Mouse (Mus musculus) forebrain, embryonic 10.5 days (tissue): ENCODE results near the gene Mcee. TPM values are rescaled to one million over a fixed set of nuclear protein-coding genes. Genes with fewer than 3 reads are reported as not detected.

Source experiments
- DNase-seq: peaks from one replicate; pipeline ENCODE4 v3.0.0-alpha.2; 2017; ENCODE audit warnings: low spot score; ENCODE audit errors: extremely low spot score
- H3K27ac ChIP-seq: fragments of 300-500 bp; sonication (generic); 2 replicates; pipeline ENCODE4 v1.5.1; 2016; ENCODE audit warnings: mild to moderate bottlenecking
- H3K27me3 ChIP-seq: fragments of 300-500 bp; sonication (generic); 2 replicates; pipeline ENCODE4 v1.6.1; 2016; ENCODE audit warnings: mild to moderate bottlenecking; ENCODE audit not compliant: poor library complexity, severe bottlenecking
- H3K36me3 ChIP-seq: fragments of 300-500 bp; sonication (generic); replicated peaks from 2 replicates; pipeline ENCODE4 v1.6.1; 2016; ENCODE audit warnings: mild to moderate bottlenecking, moderate library complexity
- H3K4me1 ChIP-seq: fragments of 300-500 bp; sonication (generic); 2 replicates; pipeline ENCODE4 v1.6.1; 2016
- H3K4me3 ChIP-seq: fragments of 300-500 bp; sonication (generic); 2 replicates; pipeline ENCODE4 v1.5.1; 2016; ENCODE audit warnings: mild to moderate bottlenecking, moderate library complexity
- H3K9me3 ChIP-seq: fragments of 300-500 bp; sonication (generic); 2 replicates; pipeline ENCODE4 v1.6.1; 2016; ENCODE audit warnings: mild to moderate bottlenecking, moderate library complexity
- WGBS: fragments of 180-500 bp; shearing (Covaris S2); methylation state at CpG from one replicate; pipeline ENCODE4 v1.1.7; 2016; 5-methylcytosine and 5-hydroxymethylcytosine counted together
- polyA plus RNA-seq: library from polyadenylated mRNA; unstranded; fragments of >200 nt; fragmentation: Nextera tagmentation; extraction: Ambion mirVana; gene quantifications from 2 replicates; pipeline ENCODE4 v1.2.1, GENCODE M21; 2016

The Mcee gene
- polyA plus RNA-seq, 1 experiment from 2014 or later = 43.8 TPM

GRCm38 (mm10) chr7:64371940-64372878 lies 20.2 kb upstream of the Mcee start:
- Histone ChIP-seq H3K36me3 (peaks cover 71% of the 10 kb centered on the region), H3K9me3 (no peaks in the 10 kb centered on the region), H3K27me3 (no peaks in the 10 kb centered on the region), H3K4me3 (peak overlapping the region; percentile 72; the same call in 1 of the 2 replicates), H3K4me1 (peaks cover 14% of the 10 kb centered on the region), H3K27ac (no peak overlapping the region)
- DNase-seq = no peak
- WGBS = 91% methylated on average over 23 of the region's 23 CpGs

GRCm38 (mm10) chr7:64373147-64373829 lies 19.1 kb upstream of the Mcee start:
- peaks cover 14% of the 10 kb centered on the region for H3K4me1 ChIP-seq
- no peaks in the 10 kb centered on the region for H3K27me3 ChIP-seq
- 18% methylated on average over 18 of the region's 18 CpGs for WGBS
- H3K4me3 ChIP-seq = peak overlapping the region; percentile 72
- H3K27ac ChIP-seq = peak overlapping the region; percentile 93
- H3K9me3 ChIP-seq = no peaks in the 10 kb centered on the region
- H3K36me3 ChIP-seq = peaks cover 71% of the 10 kb centered on the region
- DNase-seq = no peak

- peaks cover 71% of the 10 kb centered on the region for H3K36me3 ChIP-seq
- WGBS = 5% methylated on average over 27 of the region's 27 CpGs
- DNase-seq = peak; percentile 86
- peak within 1 kb of the TSS; percentile 93 for H3K27ac ChIP-seq
- peak within 1 kb of the TSS; percentile 72 for H3K4me3 ChIP-seq
- peaks cover 14% of the 10 kb centered on the region for H3K4me1 ChIP-seq
- H3K9me3 ChIP-seq = no peaks in the 10 kb centered on the region
- H3K27me3 ChIP-seq = no peaks in the 10 kb centered on the region
Measured at GRCm38 (mm10) chr7:64373830-64374562, 18.4 kb upstream of the Mcee start, which contains the start of gene Fan1. TSS of gene Fan1 (minus strand) at chr7:64374095.

GRCm38 (mm10) chr7:64391479-64391878 lies 928 bp upstream of the Mcee start:
- no peak for DNase-seq
- peak overlapping the region; percentile 90 for H3K27ac ChIP-seq

GRCm38 (mm10) chr7:64392819-64393151 lies 378 bp downstream of the Mcee start:
- Histone ChIP-seq H3K4me3 (peak overlapping the region; percentile 78), H3K9me3 (no peaks in the 10 kb centered on the region), H3K27ac (peak overlapping the region; percentile 90), H3K36me3 (peaks cover 22% of the 10 kb centered on the region), H3K4me1 (peaks cover 24% of the 10 kb centered on the region), H3K27me3 (no peaks in the 10 kb centered on the region)
- 2% methylated on average over 15 of the region's 15 CpGs for WGBS
- DNase-seq = no peak

More at GRCm38 (mm10) chr7:64391479-64391878, 928 bp upstream of the Mcee start:
- H3K4me1 ChIP-seq = peaks cover 24% of the 10 kb centered on the region
- no peaks in the 10 kb centered on the region for H3K9me3 ChIP-seq
- H3K27me3 ChIP-seq = no peaks in the 10 kb centered on the region
- peaks cover 35% of the 10 kb centered on the region for H3K36me3 ChIP-seq
- H3K4me3 ChIP-seq = peak overlapping the region; percentile 78
- 3% methylated on average over 8 of the region's 8 CpGs for WGBS

- DNase-seq = no peak
- Histone ChIP-seq H3K4me3 (no peak overlapping the region), H3K36me3 (no peaks in the 10 kb centered on the region), H3K27ac (no peak overlapping the region), H3K4me1 (no peaks in the 10 kb centered on the region), H3K9me3 (no peaks in the 10 kb centered on the region), H3K27me3 (no peaks in the 10 kb centered on the region)
- 87% methylated on average over 1 of the region's 1 CpGs for WGBS
Measured at GRCm38 (mm10) chr7:64400725-64401124, 8.3 kb downstream of the Mcee start.

- Histone ChIP-seq H3K27ac (no peak overlapping the region), H3K4me3 (no peak overlapping the region), H3K9me3 (no peaks in the 10 kb centered on the region), H3K36me3 (no peaks in the 10 kb centered on the region), H3K4me1 (no peaks in the 10 kb centered on the region), H3K27me3 (no peaks in the 10 kb centered on the region)
- WGBS = 93% methylated on average over 4 of the region's 4 CpGs
- no peak for DNase-seq
Measured at GRCm38 (mm10) chr7:64402452-64402851, 10.0 kb downstream of the Mcee start.

- Histone ChIP-seq H3K4me3 (no peak overlapping the region), H3K27ac (no peak overlapping the region), H3K27me3 (no peaks in the 10 kb centered on the region), H3K36me3 (no peaks in the 10 kb centered on the region), H3K9me3 (no peaks in the 10 kb centered on the region), H3K4me1 (no peaks in the 10 kb centered on the region)
- no peak for DNase-seq
- 93% methylated on average over 8 of the region's 8 CpGs for WGBS
Measured at GRCm38 (mm10) chr7:64403989-64404388, 11.6 kb downstream of the Mcee start.

GRCm38 (mm10) chr7:64424861-64425260 lies 32.5 kb downstream of the Mcee start:
- no peak overlapping the region for H3K27ac ChIP-seq
- no peaks in the 10 kb centered on the region for H3K4me1 ChIP-seq
- WGBS = 59% methylated on average over 5 of the region's 5 CpGs
- no peak overlapping the region for H3K4me3 ChIP-seq
- no peak for DNase-seq
- H3K36me3 ChIP-seq = no peaks in the 10 kb centered on the region
- no peaks in the 10 kb centered on the region for H3K9me3 ChIP-seq
- H3K27me3 ChIP-seq = no peaks in the 10 kb centered on the region

- Histone ChIP-seq H3K4me1 (peaks cover 5% of the 10 kb centered on the region; the same call in 1 of the 2 replicates), H3K4me3 (no peak overlapping the region), H3K27ac (no peak overlapping the region), H3K27me3 (no peaks in the 10 kb centered on the region), H3K36me3 (no peaks in the 10 kb centered on the region), H3K9me3 (no peaks in the 10 kb centered on the region)
- no peak for DNase-seq
- 79% methylated on average over 5 of the region's 5 CpGs for WGBS
Measured at GRCm38 (mm10) chr7:64439595-64440518, 47.5 kb downstream of the Mcee start.

- no peaks in the 10 kb centered on the region for H3K9me3 ChIP-seq
- peaks cover 5% of the 10 kb centered on the region; the same call in 1 of the 2 replicates for H3K4me1 ChIP-seq
- WGBS = 88% methylated on average over 8 of the region's 8 CpGs
- no peak overlapping the region for H3K4me3 ChIP-seq
- DNase-seq = no peak
- H3K27ac ChIP-seq = no peak overlapping the region
- H3K27me3 ChIP-seq = no peaks in the 10 kb centered on the region
- no peaks in the 10 kb centered on the region for H3K36me3 ChIP-seq
Measured at GRCm38 (mm10) chr7:64440519-64440918, 48.1 kb downstream of the Mcee start.

- Histone ChIP-seq H3K27me3 (no peaks in the 10 kb centered on the region), H3K36me3 (no peaks in the 10 kb centered on the region), H3K9me3 (no peaks in the 10 kb centered on the region), H3K27ac (no peak overlapping the region), H3K4me3 (no peak overlapping the region), H3K4me1 (0 out of 2 replicates have a peak, but pooled peaks cover 3% of the 10 kb centered on the region)
- WGBS = 89% methylated on average over 13 of the region's 13 CpGs
- DNase-seq = no peak
Measured at GRCm38 (mm10) chr7:64450631-64451030, 58.2 kb downstream of the Mcee start.
